Mouse (Mus musculus): ENCODE measurements around the gene Vps33b.

DNA sequence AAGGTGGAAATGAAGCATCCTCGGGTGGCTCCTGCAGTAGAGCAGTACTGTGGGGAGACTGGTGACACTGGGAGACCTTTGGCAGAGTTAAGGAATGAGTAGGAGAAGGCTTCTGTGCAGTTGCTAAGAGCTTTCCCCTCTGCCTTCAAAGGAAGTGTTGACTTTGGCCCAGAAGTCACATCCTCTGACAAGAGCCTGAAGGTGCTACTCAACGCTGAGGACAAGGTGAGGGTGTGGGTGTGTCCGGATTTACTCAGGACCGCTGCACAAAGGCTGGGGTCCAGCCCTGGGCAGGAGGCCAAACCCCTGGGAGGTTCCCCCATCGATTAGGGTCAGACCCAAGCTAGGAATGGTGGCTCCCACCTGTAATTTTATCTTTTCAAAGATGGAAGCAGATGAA is 14.9 kb downstream of the Vps33b start:
- no peak for TF ChIP-seq MYOG (IDR thresholded peaks at IDR 0.05; ENCODE audit: control insufficient read depth, extremely low read depth, insufficient read length)
- no peak for TF ChIP-seq CTCF (IDR thresholded peaks at IDR 0.05; ENCODE audit: control insufficient read depth, insufficient read depth, insufficient read length)
- no peak for TF ChIP-seq MAX (IDR thresholded peaks at IDR 0.05)
- TF ChIP-seq USF1 (IDR thresholded peaks at IDR 0.05; ENCODE audit: low read depth), result no peak
- no peak for TF ChIP-seq CEBPB (IDR thresholded peaks at IDR 0.05; ENCODE audit: low read depth)
- no peak for TF ChIP-seq MYOD1 (IDR thresholded peaks at IDR 0.05; ENCODE audit: control insufficient read depth, insufficient read length, low read depth)
- TF ChIP-seq FOSL1 (IDR thresholded peaks at IDR 0.05; ENCODE audit: insufficient read depth, low read length, poor library complexity, severe bottlenecking), result no peak
